ENCODE assay signal across 9 mouse cellular contexts in genomic region chr4:140868484-140869190, GRCm38 (mm10). TPM values are rescaled to one million over a fixed set of nuclear protein-coding genes. Genes with fewer than 3 reads are reported as not detected.
DNase-seq lines count a peak whose midpoint lies in the region; ATAC-seq and TF ChIP-seq lines count a peak whose summit lies in the region.
"Had no signal": no experiment of that assay in that cellular context is flagged by ENCODE, and none has a peak within 500 bp of the region (broad histone marks: within the 10 kb centered on the region; RNA-seq: fewer than 3 reads in every experiment).

No protein-coding gene starts in this region.

- H3K27ac ChIP-seq in liver, embryonic 11.5 days (ENCODE audit: low read depth, low read length): no peak overlapping the region
- H3K27ac ChIP-seq in liver, postnatal 0 days (ENCODE audit: low read depth): 0 out of 2 replicates have a peak overlapping the region, but pooled peaks have one; percentile 22
- no peak overlapping the region for H3K27ac ChIP-seq in stomach, postnatal 0 days (replicated peaks)

- ATAC-seq in liver, embryonic 11.5 days (replicated peaks; ENCODE audit: low FRiP score): no peak
- ATAC-seq in liver, postnatal 0 days: peak; percentile 31; the same call in 1 of the 2 replicates
- ATAC-seq in stomach, postnatal 0 days (ENCODE audit: low FRiP score, low TSS enrichment): no peak

- no peaks in the 10 kb centered on the region for H3K36me3 ChIP-seq in liver, embryonic 11.5 days (ENCODE audit: control insufficient read depth, insufficient read depth, low read length)
- no peaks in the 10 kb centered on the region for H3K36me3 ChIP-seq in liver, postnatal 0 days (replicated peaks; ENCODE audit: insufficient read depth, low read length)
- no peaks in the 10 kb centered on the region for H3K36me3 ChIP-seq in stomach, postnatal 0 days (ENCODE audit: control insufficient read depth, insufficient read depth, low read length)

- no peak overlapping the region for H3K9ac ChIP-seq in liver, embryonic 11.5 days (ENCODE audit: low read depth, low read length)
- no peak overlapping the region for H3K9ac ChIP-seq in liver, postnatal 0 days (replicated peaks)
- 0 out of 2 replicates have a peak overlapping the region, but pooled peaks have one; percentile 18 for H3K9ac ChIP-seq in stomach, postnatal 0 days (ENCODE audit: low read length)

- TF ChIP-seq CTCF in liver, postnatal 0 days (IDR thresholded peaks at IDR 0.05; ENCODE audit: low read depth): no peak
- TF ChIP-seq CTCF in stomach, postnatal 0 days (IDR thresholded peaks at IDR 0.05; ENCODE audit: low read depth): no peak

- peak; percentile 52 for DNase-seq in liver
- DNase-seq in liver, embryonic 11.5 days (ENCODE audit: low spot score): no peak
- peak; percentile 75 for DNase-seq in embryo, embryonic 10.5 days (ENCODE audit: low spot score)
- DNase-seq in liver, postnatal 0 days: peak; percentile 58
- DNase-seq in stomach, postnatal 0 days (ENCODE audit: low spot score): no peak
- no peak for DNase-seq in yolk sac, embryonic 10.5 days (ENCODE audit: low spot score)
- no peak for DNase-seq in urinary bladder, postnatal 10 days (ENCODE audit: low spot score)
- DNase-seq in kidney, postnatal 25 days: no peak

- H3K27me3 ChIP-seq in liver, embryonic 11.5 days (replicated peaks; ENCODE audit: control insufficient read depth, insufficient read depth, low read length): peaks cover 8% of the 10 kb centered on the region
- H3K27me3 ChIP-seq in liver, postnatal 0 days (ENCODE audit: insufficient read depth, low read length): peaks cover 5% of the 10 kb centered on the region; the same call in 1 of the 2 replicates
- H3K27me3 ChIP-seq in stomach, postnatal 0 days (ENCODE audit: control insufficient read depth, insufficient read depth, low read length): no peaks in the 10 kb centered on the region

- no peak overlapping the region for H3K4me3 ChIP-seq in liver, embryonic 11.5 days (ENCODE audit: low read depth, low read length)
- H3K4me3 ChIP-seq in liver, postnatal 0 days (ENCODE audit: low read depth, low read length): no peak overlapping the region
- no peak overlapping the region for H3K4me3 ChIP-seq in stomach, postnatal 0 days (ENCODE audit: low read depth, low read length)

- H3K4me2 ChIP-seq in liver, embryonic 11.5 days: no peak overlapping the region; the same call in 1 of the 2 replicates
- peak overlapping the region; percentile 32; the same call in 1 of the 2 replicates for H3K4me2 ChIP-seq in liver, postnatal 0 days (ENCODE audit: low read depth, low read length)
- H3K4me2 ChIP-seq in stomach, postnatal 0 days (replicated peaks; ENCODE audit: low read depth): no peak overlapping the region

- no peak for TF ChIP-seq EP300 in liver, postnatal 0 days (IDR thresholded peaks at IDR 0.05; ENCODE audit: low read depth)
- TF ChIP-seq EP300 in stomach, postnatal 0 days (optimal IDR thresholded peaks at IDR 0.05): no peak

- WGBS in liver, embryonic 11.5 days: 4% methylated on average over 14 of the region's 14 CpGs
- WGBS in liver, postnatal 0 days (ENCODE audit: insufficient replicate concordance): 5% methylated on average over 14 of the region's 14 CpGs
- 5% methylated on average over 14 of the region's 14 CpGs for WGBS in stomach, postnatal 0 days

- no peaks in the 10 kb centered on the region for H3K9me3 ChIP-seq in liver, embryonic 11.5 days (ENCODE audit: control insufficient read depth, low read length)
- H3K9me3 ChIP-seq in liver, postnatal 0 days (ENCODE audit: low read length): no peaks in the 10 kb centered on the region
- H3K9me3 ChIP-seq in stomach, postnatal 0 days (ENCODE audit: control insufficient read depth, low read length): no peaks in the 10 kb centered on the region

- peaks cover 8% of the 10 kb centered on the region; the same call in 1 of the 2 replicates for H3K4me1 ChIP-seq in liver, embryonic 11.5 days (replicated peaks; ENCODE audit: control insufficient read depth, insufficient read depth, low read length)
- peaks cover 21% of the 10 kb centered on the region for H3K4me1 ChIP-seq in liver, postnatal 0 days (ENCODE audit: insufficient read depth)
- H3K4me1 ChIP-seq in stomach, postnatal 0 days (replicated peaks; ENCODE audit: control insufficient read depth, insufficient read depth): no peaks in the 10 kb centered on the region

RNA-seq across cellular contexts. Expression of gene Padi1, which starts 23.1 kb away (rescaled TPM):
- 0.06 and 0.11 TPM in 2 replicates for polyA plus RNA-seq in liver, embryonic 11.5 days (2014; fragmentation: Nextera tagmentation; extraction: Ambion mirVana)
- polyA plus RNA-seq in liver, postnatal 0 days (2015; fragmentation: Nextera tagmentation; extraction: Ambion mirVana): 0.02 TPM in 1 of 2 replicates, not detected in the other
- 1.3 and 2.1 TPM in 2 replicates for polyA plus RNA-seq in stomach, postnatal 0 days (2015; fragmentation: Nextera tagmentation; extraction: Ambion mirVana)
- polyA plus RNA-seq: liver, adult 2 months had no signal

RNA-seq across cellular contexts. Expression of gene Padi2, which starts 37.5 kb away (rescaled TPM):
- polyA plus RNA-seq in liver, embryonic 11.5 days (2014; fragmentation: Nextera tagmentation; extraction: Ambion mirVana): 2.4 and 2.8 TPM in 2 replicates
- polyA plus RNA-seq in liver, postnatal 0 days (2015; fragmentation: Nextera tagmentation; extraction: Ambion mirVana): 1.9 and 2.1 TPM in 2 replicates
- polyA plus RNA-seq in stomach, postnatal 0 days (2015; fragmentation: Nextera tagmentation; extraction: Ambion mirVana): 0.64 and 0.69 TPM in 2 replicates

RNA-seq across cellular contexts. Expression of gene Padi3, which starts 58.2 kb away (rescaled TPM):
- 0.56 and 0.96 TPM in 2 replicates for polyA plus RNA-seq in liver, embryonic 11.5 days (2014; fragmentation: Nextera tagmentation; extraction: Ambion mirVana)
- 0.06 and 0.11 TPM in 2 replicates for polyA plus RNA-seq in liver, postnatal 0 days (2015; fragmentation: Nextera tagmentation; extraction: Ambion mirVana)
- polyA plus RNA-seq in stomach, postnatal 0 days (2015; fragmentation: Nextera tagmentation; extraction: Ambion mirVana): 0.02 TPM in 1 of 2 replicates, not detected in the other
- polyA plus RNA-seq: liver, adult 2 months had no signal

Comparison
In these comparisons a context has a peak if more than half of its experiments do, and no peak if none do; other contexts are left out.
1. DNase-seq: peak in liver (single experiment), embryo, embryonic 10.5 days (single experiment) and liver, postnatal 0 days (single experiment); none in liver, embryonic 11.5 days (single experiment), stomach, postnatal 0 days (single experiment), yolk sac, embryonic 10.5 days (single experiment), urinary bladder, postnatal 10 days (single experiment) and kidney, postnatal 25 days (0 of 2).